Mouse (Mus musculus) midbrain, embryonic 16.5 days (tissue): ENCODE measurements around the gene Tuba3a. TPM values are rescaled to one million over a fixed set of nuclear protein-coding genes. Genes with fewer than 3 reads are reported as not detected.

Experiments
- ATAC-seq: fragments of 200-750 bp; cut with Nextera tagmentation; 2 replicates; pipeline ENCODE4 v1.8.0; 2017; ENCODE audit warnings: moderate TSS enrichment
- H3K27ac ChIP-seq: fragments of 300-500 bp; sonication (generic); 2 replicates; pipeline ENCODE4 v1.5.1; 2014; ENCODE audit warnings: mild to moderate bottlenecking, low read length, mixed read lengths
- H3K27me3 ChIP-seq: fragments of 300-500 bp; sonication (generic); 2 replicates; pipeline ENCODE4 v1.6.1; 2014; ENCODE audit warnings: low read depth, low read length, mixed read lengths; ENCODE audit not compliant: control insufficient read depth, insufficient read depth
- H3K36me3 ChIP-seq: fragments of 300-500 bp; sonication (generic); 2 replicates; pipeline ENCODE4 v1.6.1; 2014; ENCODE audit warnings: mild to moderate bottlenecking, low read length, moderate library complexity, mixed read lengths; ENCODE audit not compliant: control insufficient read depth, insufficient read depth
- H3K4me1 ChIP-seq: fragments of 300-500 bp; sonication (generic); 2 replicates; pipeline ENCODE4 v1.6.1; 2014; ENCODE audit warnings: mild to moderate bottlenecking, low read length, mixed read lengths; ENCODE audit not compliant: control insufficient read depth, insufficient read depth
- H3K4me2 ChIP-seq: fragments of 300-500 bp; sonication (generic); 2 replicates; pipeline ENCODE4 v1.6.1; 2014; ENCODE audit warnings: mild to moderate bottlenecking, low read length, mixed read lengths
- H3K4me3 ChIP-seq: fragments of 300-500 bp; sonication (generic); 2 replicates; pipeline ENCODE4 v1.5.1; 2014; ENCODE audit warnings: low read depth, mild to moderate bottlenecking, low read length, moderate library complexity, mixed read lengths
- H3K9ac ChIP-seq: fragments of 300-500 bp; sonication (generic); 2 replicates; pipeline ENCODE4 v1.6.1; 2014; ENCODE audit warnings: low read depth, low read length, mixed read lengths
- H3K9me3 ChIP-seq: fragments of 300-500 bp; sonication (generic); replicated peaks from 2 replicates; pipeline ENCODE4 v1.6.1; 2014; ENCODE audit warnings: mild to moderate bottlenecking, low read length, mixed read lengths; ENCODE audit not compliant: control insufficient read depth, poor library complexity, severe bottlenecking
- WGBS: fragments of 180-500 bp; shearing (Covaris S2); extraction: QIAGEN DNeasy Blood & Tissue Kit; methylation state at CpG from one replicate; pipeline ENCODE4 v1.1.7; 2014; 5-methylcytosine and 5-hydroxymethylcytosine counted together
- microRNA-seq: library from miRNA; unstranded; fragments of <30 nt; microRNA quantifications from one replicate; pipeline ENCODE4, GENCODE M21; 2017
- polyA plus RNA-seq: library from polyadenylated mRNA; unstranded; fragments of >200 nt; fragmentation: Nextera tagmentation; extraction: Ambion mirVana; gene quantifications from 2 replicates; pipeline ENCODE4 v1.2.1, GENCODE M21; 2015

The Tuba3a gene
- polyA plus RNA-seq, 1 experiment from 2014 or later = not detected

DNA sequence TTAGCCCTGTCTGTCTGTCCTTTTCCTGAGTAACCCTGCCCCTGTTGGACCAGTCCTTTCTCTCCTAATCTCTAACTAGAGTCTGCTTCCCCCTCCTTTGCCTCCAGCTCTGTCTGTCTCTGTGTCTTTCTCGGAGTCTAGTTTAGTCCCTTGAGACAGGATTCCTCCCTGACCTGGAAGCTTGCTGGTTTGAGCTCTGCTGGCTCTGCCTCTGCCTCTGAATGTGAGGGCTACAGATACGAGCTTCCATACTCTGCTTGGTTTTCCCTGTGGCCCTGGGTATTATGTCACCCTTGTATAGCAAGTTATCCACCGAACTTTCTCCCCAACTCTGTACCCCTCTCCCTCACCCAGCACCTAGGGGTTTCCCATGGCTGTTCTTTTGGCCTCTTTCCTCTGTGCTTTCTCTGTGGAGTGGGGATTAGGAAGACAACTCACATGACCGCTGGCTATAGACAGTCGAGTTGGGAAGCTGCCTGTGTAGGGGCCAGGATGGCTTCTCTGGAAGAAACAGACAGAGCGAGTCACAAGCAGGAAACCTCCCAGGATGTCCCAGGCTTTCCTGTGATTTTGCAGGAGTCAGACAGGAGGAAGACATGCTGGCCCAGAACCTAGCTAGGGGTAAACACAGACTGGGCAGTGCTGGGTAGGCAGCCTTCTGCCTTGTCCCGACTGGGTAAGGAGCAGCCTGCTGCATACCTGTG, 51.9 kb downstream of the Tuba3a start:
- 65% methylated on average over 7 of the region's 7 CpGs for WGBS
- Histone ChIP-seq H3K9me3 (no peaks in the 10 kb centered on the region), H3K36me3 (no peaks in the 10 kb centered on the region), H3K27me3 (no peaks in the 10 kb centered on the region), H3K4me1 (peaks cover 20% of the 10 kb centered on the region), H3K9ac (no peak overlapping the region), H3K4me3 (no peak overlapping the region), H3K4me2 (no peak overlapping the region), H3K27ac (no peak overlapping the region)
- ATAC-seq = no peak

DNA sequence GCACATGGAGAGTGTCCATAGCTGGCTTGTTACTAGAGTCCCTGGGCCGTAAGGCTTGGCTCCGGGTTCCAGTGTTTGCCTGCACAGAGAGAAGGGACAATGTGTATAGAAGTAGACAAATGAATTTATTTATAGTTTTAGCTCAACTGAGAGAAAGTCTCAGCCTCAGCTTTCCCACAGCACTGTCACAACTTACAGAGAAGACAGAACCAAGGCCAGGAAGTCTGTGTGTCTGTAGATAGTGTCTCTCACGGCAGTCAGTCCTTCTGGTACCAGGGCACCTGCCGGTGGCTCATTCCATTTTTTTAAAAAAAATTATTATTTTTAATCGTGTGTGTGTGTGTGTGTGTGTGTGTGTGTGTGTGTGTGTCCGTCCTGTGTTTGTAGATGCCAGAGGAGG, 53.3 kb downstream of the Tuba3a start:
- WGBS = 80% methylated on average over 6 of the region's 6 CpGs
- H3K9me3 ChIP-seq = no peaks in the 10 kb centered on the region

DNA sequence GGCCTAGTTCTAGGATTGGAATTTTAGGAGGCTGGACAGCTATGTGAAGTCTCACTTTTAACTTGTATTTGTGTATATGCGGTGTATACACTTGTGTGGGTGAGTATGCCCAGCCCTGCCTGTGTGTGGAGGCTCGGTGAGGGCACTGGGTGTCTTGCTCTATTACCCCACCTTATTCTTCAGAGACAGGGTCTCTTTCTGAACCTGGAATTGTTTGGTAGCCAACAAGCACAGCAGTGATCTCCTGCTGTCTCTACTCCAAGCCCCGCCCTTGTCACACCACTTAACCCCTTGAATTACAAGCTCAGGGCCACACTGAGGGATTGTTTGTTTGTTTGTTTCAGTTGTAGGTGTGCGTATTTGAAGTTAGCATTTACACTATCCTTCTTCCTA, 53.8 kb downstream of the Tuba3a start:
- ATAC-seq = peak; percentile 37
- H3K4me3 ChIP-seq = peak overlapping the region; percentile 45; the same call in 1 of the 2 replicates
- 57% methylated on average over 4 of the region's 4 CpGs for WGBS

More for the DNA sequence above, 53.3 kb downstream of the Tuba3a start:
- H3K27ac ChIP-seq = no peak overlapping the region
- no peak overlapping the region for H3K4me3 ChIP-seq
- peaks cover 20% of the 10 kb centered on the region for H3K4me1 ChIP-seq
- H3K9ac ChIP-seq = no peak overlapping the region
- ATAC-seq = no peak
- no peak overlapping the region for H3K4me2 ChIP-seq
- H3K27me3 ChIP-seq = no peaks in the 10 kb centered on the region
- no peaks in the 10 kb centered on the region for H3K36me3 ChIP-seq

DNA sequence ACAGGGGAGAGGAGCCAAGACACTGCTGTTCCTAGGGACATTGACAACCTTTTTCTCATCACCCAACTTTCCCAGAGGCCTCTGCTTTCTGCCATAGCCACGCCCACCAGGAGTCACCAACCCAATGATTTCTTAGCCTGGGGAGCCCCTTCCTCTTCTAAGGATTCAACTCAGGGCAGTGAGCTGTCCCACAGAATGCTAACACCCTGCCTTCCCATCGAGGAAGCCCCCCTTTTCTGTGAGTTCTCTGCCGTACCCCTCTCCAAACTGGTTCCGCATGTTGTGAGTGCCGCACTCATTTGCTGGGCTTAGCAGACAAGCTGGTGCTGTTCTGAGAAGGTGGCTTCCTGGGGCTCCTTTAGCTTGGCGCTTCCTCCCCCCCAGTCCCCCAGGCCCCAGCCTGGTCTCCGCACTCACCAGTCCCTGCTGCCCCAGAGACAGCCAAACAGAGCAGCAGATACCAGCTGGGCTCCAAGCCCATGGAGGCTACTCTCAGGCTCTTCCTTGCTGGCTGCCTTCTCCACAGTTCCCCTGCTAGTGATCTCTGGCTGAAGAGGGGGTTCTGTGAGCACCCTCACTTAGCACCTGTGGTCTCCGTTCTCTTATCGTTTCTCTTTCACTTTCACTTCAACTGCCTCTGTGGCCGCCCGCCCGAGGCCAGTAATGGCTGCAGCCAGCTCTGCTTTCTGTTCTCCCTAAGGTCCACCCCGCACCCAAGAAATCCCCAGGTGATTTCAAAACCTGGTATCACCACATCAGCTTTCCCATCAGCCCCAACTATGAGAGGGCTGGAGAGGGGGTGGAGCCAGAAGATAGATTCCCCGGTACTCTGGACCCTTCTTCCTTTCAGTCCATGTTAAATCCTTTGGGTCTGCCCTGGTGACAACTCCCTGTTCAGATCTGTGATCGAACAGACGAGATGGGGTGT, 54.5 kb downstream of the Tuba3a start, which contains the start of gene Tapbpl:
TSS of gene Tapbpl (minus strand) at position 744 of the 928 bp plus-strand sequence.
- Histone ChIP-seq H3K4me2 (peak within 1 kb of the TSS; percentile 89), H3K9ac (peak within 1 kb of the TSS; percentile 76), H3K9me3 (no peaks in the 10 kb centered on the region), H3K4me1 (peaks cover 20% of the 10 kb centered on the region), H3K27ac (peak within 1 kb of the TSS; percentile 75), H3K27me3 (no peaks in the 10 kb centered on the region), H3K4me3 (peak within 1 kb of the TSS; percentile 45), H3K36me3 (no peaks in the 10 kb centered on the region)
- 10% methylated on average over 16 of the region's 16 CpGs for WGBS
- peak; percentile 83 for ATAC-seq

More for the DNA sequence above, 53.8 kb downstream of the Tuba3a start:
- Histone ChIP-seq H3K9ac (peak overlapping the region; percentile 76; the same call in 1 of the 2 replicates), H3K27me3 (no peaks in the 10 kb centered on the region), H3K27ac (no peak overlapping the region; the same call in 1 of the 2 replicates), H3K4me2 (peak overlapping the region; percentile 89), H3K4me1 (peaks cover 20% of the 10 kb centered on the region), H3K9me3 (no peaks in the 10 kb centered on the region), H3K36me3 (no peaks in the 10 kb centered on the region)

DNA sequence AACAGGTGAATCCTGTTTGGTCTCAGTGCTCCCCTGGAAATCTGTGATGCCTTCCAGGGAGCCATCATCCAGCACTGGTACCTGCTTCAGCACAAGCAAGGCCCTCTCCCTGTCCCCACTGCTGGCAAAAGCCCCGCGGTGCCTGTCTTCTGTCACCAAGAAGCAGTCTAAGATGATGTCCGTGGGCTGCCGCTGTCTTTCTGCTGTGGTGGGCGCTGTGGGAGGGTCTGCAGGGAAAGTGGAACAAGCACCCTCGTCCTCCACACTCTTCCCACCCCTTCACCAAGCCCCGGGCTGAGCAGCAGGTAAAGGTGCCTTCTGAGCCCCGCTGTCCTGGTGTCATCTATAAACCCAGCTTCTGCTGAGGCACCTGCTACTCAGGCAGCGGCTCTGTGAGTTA, 55.3 kb downstream of the Tuba3a start:
- Histone ChIP-seq H3K4me1 (peaks cover 20% of the 10 kb centered on the region), H3K4me2 (peak overlapping the region; percentile 89), H3K9ac (peak overlapping the region; percentile 48; the same call in 1 of the 2 replicates), H3K27me3 (no peaks in the 10 kb centered on the region), H3K27ac (peak overlapping the region; percentile 64), H3K4me3 (no peak overlapping the region), H3K9me3 (no peaks in the 10 kb centered on the region), H3K36me3 (no peaks in the 10 kb centered on the region)
- peak; percentile 33 for ATAC-seq
- WGBS = 66% methylated on average over 9 of the region's 9 CpGs

Small RNAs within 50 kb of the gene (microRNA-seq; reads per million reads assigned to microRNA genes)
- not detected for gene Mir8113

Other genes with a start within 250 kb of the Tuba3a start
- gene Ing4, start 246.3 kb downstream of the Tuba3a start, polyA plus RNA-seq = 141 and 155 TPM in 2 replicates
- gene Acrbp, start 236.4 kb downstream of the Tuba3a start, polyA plus RNA-seq = 18.0 and 18.3 TPM in 2 replicates
- 0.45 and 0.60 TPM in 2 replicates for gene Lpar5, start 218.1 kb downstream of the Tuba3a start, polyA plus RNA-seq
- 59.7 and 74.3 TPM in 2 replicates for gene Chd4, start 190.1 kb downstream of the Tuba3a start, polyA plus RNA-seq
- 49.2 and 49.3 TPM in 2 replicates for gene Nop2, start 154.1 kb downstream of the Tuba3a start, polyA plus RNA-seq
- 21.1 and 21.2 TPM in 2 replicates for gene Iffo1, start 140.8 kb downstream of the Tuba3a start, polyA plus RNA-seq
- gene Gapdh, start 119.6 kb downstream of the Tuba3a start, polyA plus RNA-seq = 1,326 and 1,443 TPM in 2 replicates
- 39.4 and 41.2 TPM in 2 replicates for gene Ncapd2, start 94.3 kb downstream of the Tuba3a start, polyA plus RNA-seq
- 132 TPM in 2 replicates for gene Mrpl51, start 94.2 kb downstream of the Tuba3a start, polyA plus RNA-seq
- gene Vamp1, start 70.5 kb downstream of the Tuba3a start, polyA plus RNA-seq = 14.2 and 21.2 TPM in 2 replicates
- gene Tapbpl, start 54.2 kb downstream of the Tuba3a start, polyA plus RNA-seq = 7.4 and 8.3 TPM in 2 replicates
- 1.1 and 2.0 TPM in 2 replicates for gene Cd27, start 49.0 kb downstream of the Tuba3a start, polyA plus RNA-seq
- 12.8 and 16.0 TPM in 2 replicates for gene Ltbr, start 27.8 kb upstream of the Tuba3a start, polyA plus RNA-seq
- gene Scnn1a, start 34.6 kb upstream of the Tuba3a start, polyA plus RNA-seq = 0.67 and 1.1 TPM in 2 replicates
- gene Tnfrsf1a, start 63.3 kb upstream of the Tuba3a start, polyA plus RNA-seq = 11.0 and 11.2 TPM in 2 replicates
- 0.20 and 0.44 TPM in 2 replicates for gene Plekhg6, start 94.8 kb upstream of the Tuba3a start, polyA plus RNA-seq
- 61.7 and 88.0 TPM in 2 replicates for gene Cd9, start 208.7 kb upstream of the Tuba3a start, polyA plus RNA-seq